Mouse (Mus musculus) right cerebral cortex, postnatal 25 days (tissue): ENCODE data around the gene Sult5a1.

Experiments used
- DNase-seq: peaks from one replicate; pipeline ENCODE4 v3.0.0; 2022

Gene Sult5a1

GRCm38 (mm10) chr8:123100288-123100687 lies 57.8 kb downstream of the Sult5a1 start:
- no peak for DNase-seq

GRCm38 (mm10) chr8:123097786-123098584 lies 60.1 kb downstream of the Sult5a1 start:
- no peak for DNase-seq

- no peak for DNase-seq
Measured at GRCm38 (mm10) chr8:123097216-123097615, 60.9 kb downstream of the Sult5a1 start.
